Mouse (Mus musculus) c-Kit-positive CD71-negative TER-119-negative erythroid progenitor cells, embryonic 14.5 days (primary cell): Measurements from ENCODE around the gene Pax6.

Experiments
- DNase-seq: peaks from one replicate; pipeline ENCODE4 v3.0.0-alpha.2; 2013; ENCODE audit warnings: low read depth

The Pax6 gene

DNA sequence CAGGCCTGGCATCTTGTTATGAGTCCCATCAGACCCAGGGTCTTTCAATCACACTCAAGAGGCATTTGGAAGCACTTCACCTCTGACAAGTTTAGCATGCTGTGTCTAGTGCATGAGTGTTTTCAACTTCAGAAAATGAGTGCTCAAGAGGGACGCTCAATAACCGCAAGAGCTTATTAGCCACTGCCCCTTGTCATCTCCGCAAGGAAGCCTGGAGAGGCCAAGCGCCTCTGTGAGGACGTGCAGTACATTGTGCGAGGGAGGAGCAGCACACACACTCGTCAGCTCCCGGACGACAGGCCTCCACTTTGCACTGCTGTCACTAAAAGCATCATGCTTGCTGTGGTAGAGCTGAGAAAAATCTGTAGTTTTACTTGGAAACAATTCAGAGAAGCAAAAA, 58.0 kb downstream of the Pax6 start:
- no peak for DNase-seq

DNA sequence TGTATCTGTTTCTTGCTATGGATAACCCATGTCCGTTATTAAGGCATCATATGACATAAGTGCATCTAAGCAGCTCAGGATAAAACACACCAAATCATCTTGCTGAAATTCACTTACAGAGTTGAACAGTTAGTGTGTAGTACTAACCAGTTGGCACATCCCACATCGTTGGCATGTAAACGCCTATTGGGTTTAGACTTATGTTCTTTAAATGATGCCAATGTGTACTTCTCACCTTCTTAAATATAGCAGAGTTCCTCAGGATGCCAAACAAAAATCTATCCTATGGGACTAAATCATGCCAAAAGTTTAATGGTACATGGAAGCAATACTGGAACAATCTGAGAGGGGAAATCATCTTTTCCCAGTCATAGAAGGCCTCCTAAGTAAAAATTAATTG, 62.0 kb downstream of the Pax6 start:
- no peak for DNase-seq

- no peak for DNase-seq
Observed at GRCm38 (mm10) chr2:105736166-105736565, 67.5 kb downstream of the Pax6 start.

- no peak for DNase-seq
Observed at GRCm38 (mm10) chr2:105746896-105747295, 78.2 kb downstream of the Pax6 start.
